Mouse (Mus musculus) spleen, adult 2 months (tissue): Measurements from ENCODE around the gene Stt3b.

Experiments
- CTCF ChIP-seq: fragments of 200-500 bp; IDR thresholded peaks from 2 replicates; pipeline ENCODE4 v1.5.1; 2011; ENCODE audit warnings: mild to moderate bottlenecking, inconsistent platforms; ENCODE audit not compliant: insufficient read depth, insufficient read length, insufficient replicate concordance; ENCODE audit errors: extremely low read depth
- POLR2A ChIP-seq: fragments of 200-500 bp; IDR thresholded peaks from 2 replicates; pipeline ENCODE4 v1.6.1; 2011; ENCODE audit warnings: low read depth, low read length, inconsistent platforms

GRCm38 (mm10) chr9:115261456-115261855 is 48.8 kb downstream of the Stt3b start:
- TF ChIP-seq POLR2A (no peak), CTCF (no peak)
